In the genomic region with DNA sequence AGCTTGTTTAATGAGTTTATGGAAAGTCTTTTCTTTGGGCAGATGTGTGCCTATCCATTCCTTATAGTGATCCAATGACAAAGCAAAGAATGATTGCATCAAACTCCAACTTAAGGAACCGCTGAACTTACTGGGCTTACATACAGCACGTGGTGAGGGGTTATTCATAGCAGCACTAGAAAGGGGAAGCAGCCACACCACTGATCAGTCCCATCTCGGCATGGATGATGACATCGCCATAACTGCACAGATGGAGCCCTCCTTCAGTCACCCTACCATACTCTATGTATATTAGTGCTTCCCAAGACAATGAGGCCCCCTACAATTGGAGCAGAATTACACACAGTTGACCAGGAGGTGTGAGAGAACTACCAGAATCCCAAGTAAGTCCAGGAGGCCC, we compare ENCODE assay signal across 29 mouse cellular contexts.
DNase-seq lines count a peak whose midpoint lies in the region; ATAC-seq and TF ChIP-seq lines count a peak whose summit lies in the region.
"Had no signal": no experiment of that assay in that cellular context is flagged by ENCODE, and none has a peak within 500 bp of the region (broad histone marks: within the 10 kb centered on the region; RNA-seq: fewer than 3 reads in every experiment).

No protein-coding gene starts in this region.

- no peaks in the 10 kb centered on the region for H3K36me3 ChIP-seq in intestine, embryonic 16.5 days (ENCODE audit: control insufficient read depth, insufficient read depth, low read length)
- H3K36me3 ChIP-seq in intestine, embryonic 15.5 days, result no peaks in the 10 kb centered on the region
- H3K36me3 ChIP-seq in midbrain, embryonic 13.5 days, result no peaks in the 10 kb centered on the region
- no peaks in the 10 kb centered on the region for H3K36me3 ChIP-seq in hindbrain, embryonic 16.5 days (ENCODE audit: control insufficient read depth, insufficient read depth, low read length)
- H3K36me3 ChIP-seq: forebrain, embryonic 12.5 days; hindbrain, embryonic 13.5 days had no signal

- DNase-seq in gastrocnemius, adult 2 months, result no peak
- DNase-seq: adrenal gland, adult 2 months; adrenal gland, postnatal 25 days; cerebellum, adult 11-12 months; cerebellum, adult 8-10 months; cerebellum, postnatal 14 days; embryo, embryonic 11 days; gastrocnemius, postnatal 14 days; heart, adult 2 months; heart, postnatal 14 days; kidney, adult 11 months had no signal

- intact Hi-C loops in gastrocnemius, adult 2 months (cut with DNase I), result no loop called here

- no peak overlapping the region for H3K27ac ChIP-seq in intestine, embryonic 16.5 days (ENCODE audit: low read length)
- no peak overlapping the region for H3K27ac ChIP-seq in intestine, embryonic 15.5 days
- no peak overlapping the region for H3K27ac ChIP-seq in midbrain, embryonic 13.5 days
- H3K27ac ChIP-seq in gastrocnemius, adult 2 months, result no peak overlapping the region
- no peak overlapping the region for H3K27ac ChIP-seq in hindbrain, embryonic 16.5 days (ENCODE audit: low read depth, low read length)
- H3K27ac ChIP-seq: embryonic facial prominence, embryonic 10.5 days; embryonic facial prominence, embryonic 13.5 days; forebrain, embryonic 12.5 days; heart, adult 2 months; heart, embryonic 10.5 days; heart, embryonic 13.5 days; hindbrain, embryonic 10.5 days; hindbrain, embryonic 13.5 days; hindbrain, postnatal 0 days had no signal

- peaks cover 7% of the 10 kb centered on the region; the same call in 1 of the 2 replicates for H3K4me1 ChIP-seq in intestine, embryonic 16.5 days (ENCODE audit: control insufficient read depth, insufficient read depth, low read length)
- no peaks in the 10 kb centered on the region for H3K4me1 ChIP-seq in intestine, embryonic 15.5 days (replicated peaks)
- H3K4me1 ChIP-seq in midbrain, embryonic 13.5 days (replicated peaks), result peaks cover 13% of the 10 kb centered on the region
- H3K4me1 ChIP-seq in hindbrain, embryonic 16.5 days (ENCODE audit: control insufficient read depth, insufficient read depth, low read depth, low read length), result no peaks in the 10 kb centered on the region

- no peak overlapping the region for H3K4me3 ChIP-seq in intestine, embryonic 16.5 days (ENCODE audit: low read length)
- H3K4me3 ChIP-seq in intestine, embryonic 15.5 days (replicated peaks), result no peak overlapping the region
- no peak overlapping the region for H3K4me3 ChIP-seq in midbrain, embryonic 13.5 days (replicated peaks)
- no peak overlapping the region for H3K4me3 ChIP-seq in gastrocnemius, adult 2 months
- H3K4me3 ChIP-seq in hindbrain, embryonic 16.5 days (ENCODE audit: low read length), result no peak overlapping the region
- H3K4me3 ChIP-seq: embryonic facial prominence, embryonic 10.5 days; embryonic facial prominence, embryonic 13.5 days; erythroblast, embryonic 14.5 days; forebrain, embryonic 12.5 days; heart, adult 2 months; heart, embryonic 10.5 days; heart, embryonic 13.5 days; hindbrain, embryonic 10.5 days; hindbrain, embryonic 13.5 days had no signal

- H3K27me3 ChIP-seq in intestine, embryonic 16.5 days (replicated peaks; ENCODE audit: control insufficient read depth, insufficient read depth, low read length), result no peaks in the 10 kb centered on the region
- H3K27me3 ChIP-seq in intestine, embryonic 15.5 days (replicated peaks), result no peaks in the 10 kb centered on the region
- no peaks in the 10 kb centered on the region for H3K27me3 ChIP-seq in midbrain, embryonic 13.5 days
- H3K27me3 ChIP-seq in hindbrain, embryonic 16.5 days (replicated peaks; ENCODE audit: control insufficient read depth, insufficient read depth, low read length), result no peaks in the 10 kb centered on the region
- H3K27me3 ChIP-seq: embryonic facial prominence, embryonic 13.5 days; forebrain, embryonic 12.5 days; heart, embryonic 13.5 days; hindbrain, embryonic 13.5 days had no signal

- WGBS in intestine, embryonic 16.5 days, result 91% methylated on average over 4 of the region's 4 CpGs
- WGBS in intestine, embryonic 15.5 days, result 83% methylated on average over 4 of the region's 4 CpGs
- whole genome bisulfite sequencing in midbrain, embryonic 13.5 days, result 90% methylated on average over 4 of the region's 4 CpGs
- 88% methylated on average over 4 of the region's 4 CpGs for WGBS in hindbrain, embryonic 16.5 days

- no peak overlapping the region for H3K4me2 ChIP-seq in intestine, embryonic 16.5 days (ENCODE audit: low read depth, low read length)
- no peak overlapping the region for H3K4me2 ChIP-seq in intestine, embryonic 15.5 days (replicated peaks)
- H3K4me2 ChIP-seq in midbrain, embryonic 13.5 days (replicated peaks), result no peak overlapping the region
- H3K4me2 ChIP-seq in hindbrain, embryonic 16.5 days (ENCODE audit: low read length), result no peak overlapping the region
- H3K4me2 ChIP-seq: embryonic facial prominence, embryonic 13.5 days; forebrain, embryonic 12.5 days; heart, embryonic 13.5 days; hindbrain, embryonic 13.5 days had no signal

- ATAC-seq in intestine, embryonic 16.5 days, result 0 out of 2 replicates have a peak, but pooled peaks have one; percentile 21
- ATAC-seq in intestine, embryonic 15.5 days, result no peak
- ATAC-seq in common myeloid progenitor, adult 5-6 weeks (replicated peaks; ENCODE audit: low read depth, poor library complexity, severe bottlenecking), result peak; percentile 98
- peak; percentile 91 for ATAC-seq in megakaryocyte, adult 5-6 weeks (ENCODE audit: poor library complexity, severe bottlenecking)
- ATAC-seq in midbrain, embryonic 13.5 days, result no peak
- no peak for ATAC-seq in hindbrain, embryonic 16.5 days
- ATAC-seq: CD4-positive, CD25-positive, alpha-beta regulatory T cell, adult 4 months; forebrain, embryonic 16.5 days; hindbrain, postnatal 0 days; inflammation-experienced regulatory T-cells, adult 6 months had no signal

- no peak for TF ChIP-seq CTCF in gastrocnemius, adult 2 months (IDR thresholded peaks at IDR 0.05)

- no peak overlapping the region for H3K9ac ChIP-seq in intestine, embryonic 16.5 days (ENCODE audit: low read depth, low read length)
- H3K9ac ChIP-seq in intestine, embryonic 15.5 days, result no peak overlapping the region
- no peak overlapping the region for H3K9ac ChIP-seq in midbrain, embryonic 13.5 days (replicated peaks)
- H3K9ac ChIP-seq in hindbrain, embryonic 16.5 days (ENCODE audit: low read depth, low read length), result no peak overlapping the region
- H3K9ac ChIP-seq: embryonic facial prominence, embryonic 13.5 days; forebrain, embryonic 12.5 days; heart, embryonic 13.5 days; hindbrain, embryonic 13.5 days had no signal

- H3K9me3 ChIP-seq in intestine, embryonic 16.5 days (ENCODE audit: control insufficient read depth, low read length), result no peaks in the 10 kb centered on the region
- H3K9me3 ChIP-seq in intestine, embryonic 15.5 days, result no peaks in the 10 kb centered on the region
- H3K9me3 ChIP-seq in midbrain, embryonic 13.5 days, result no peaks in the 10 kb centered on the region
- no peaks in the 10 kb centered on the region for H3K9me3 ChIP-seq in hindbrain, embryonic 16.5 days (ENCODE audit: control insufficient read depth, low read length)
- H3K9me3 ChIP-seq: embryonic facial prominence, embryonic 10.5 days; embryonic facial prominence, embryonic 13.5 days; forebrain, embryonic 12.5 days; heart, embryonic 10.5 days; heart, embryonic 13.5 days; hindbrain, embryonic 10.5 days; hindbrain, embryonic 13.5 days had no signal

Comparison
In these comparisons a context has a peak if more than half of its experiments do, and no peak if none do; other contexts are left out.
1. ATAC-seq: peak in intestine, embryonic 16.5 days (single experiment), common myeloid progenitor, adult 5-6 weeks (single experiment) and megakaryocyte, adult 5-6 weeks (single experiment); none in intestine, embryonic 15.5 days (single experiment), midbrain, embryonic 13.5 days (single experiment) and hindbrain, embryonic 16.5 days (single experiment).